Mouse (Mus musculus) inflammation-experienced regulatory T-cells, adult 6 months (primary cell): ENCODE data around the gene 9130204L05Rik. TPM values are rescaled to one million over a fixed set of nuclear protein-coding genes. Genes with fewer than 3 reads are reported as not detected.

ENCODE experiments used
- ATAC-seq: one replicate; pipeline ENCODE4 v1.8.0; 2017
- polyA plus RNA-seq, 3 experiments: library from polyadenylated mRNA; unstranded; fragments of 100-300 nt; shearing (Covaris generic); gene quantifications; one replicate each; pipeline ENCODE4 v1.2.1; 2017

9130204L05Rik gene
- polyA plus RNA-seq = not detected

GRCm38 (mm10) chr3:91090703-91091102 lies at the start of gene 9130204L05Rik:
Gene 9130204L05Rik (minus strand): TSS chr3:91090803.
- ATAC-seq = no peak

GRCm38 (mm10) chr3:91108696-91109095 lies 18.1 kb upstream of the 9130204L05Rik start:
- ATAC-seq = no peak

- ATAC-seq = no peak
These were observed 31.4 kb downstream of the 9130204L05Rik start for GRCm38 (mm10) chr3:91059211-91059610.

GRCm38 (mm10) chr3:91052654-91053053 lies 37.9 kb downstream of the 9130204L05Rik start:
- no peak for ATAC-seq
